Mouse (Mus musculus): ENCODE measurements around the gene Gm36028.

Gm36028 gene

GRCm38 (mm10) chr16:37857495-37857894 is 3.5 kb downstream of the Gm36028 start:
- peak; percentile 94 for DNase-seq

- DNase-seq, result peak; percentile 83
Measured at GRCm38 (mm10) chr16:37856327-37856726, 4.6 kb downstream of the Gm36028 start.

- DNase-seq, result no peak
Measured at GRCm38 (mm10) chr16:37855583-37855982, 5.4 kb downstream of the Gm36028 start.

- DNase-seq, result peak; percentile 21
Measured at GRCm38 (mm10) chr16:37854593-37854992, 6.4 kb downstream of the Gm36028 start.

GRCm38 (mm10) chr16:37854054-37854453 is 6.9 kb downstream of the Gm36028 start:
- no peak for DNase-seq

GRCm38 (mm10) chr16:37853279-37853678 is 7.7 kb downstream of the Gm36028 start:
- DNase-seq, result peak; percentile 46

GRCm38 (mm10) chr16:37851366-37851765 is 9.6 kb downstream of the Gm36028 start:
- peak; percentile 70 for DNase-seq

GRCm38 (mm10) chr16:37847081-37847480 is 13.9 kb downstream of the Gm36028 start:
- DNase-seq, result peak; percentile 32

GRCm38 (mm10) chr16:37845202-37845925 is 15.6 kb downstream of the Gm36028 start:
- peak; percentile 38 for DNase-seq

- no peak for DNase-seq
Measured at GRCm38 (mm10) chr16:37843740-37844139, 17.2 kb downstream of the Gm36028 start.

GRCm38 (mm10) chr16:37842439-37842838 is 18.5 kb downstream of the Gm36028 start:
- DNase-seq, result no peak

- no peak for DNase-seq
Measured at GRCm38 (mm10) chr16:37837571-37837970, 23.4 kb downstream of the Gm36028 start.

- peak; percentile 17 for DNase-seq
Measured at GRCm38 (mm10) chr16:37831041-37831440, 29.9 kb downstream of the Gm36028 start.

GRCm38 (mm10) chr16:37826286-37826685 is 34.7 kb downstream of the Gm36028 start:
- DNase-seq, result no peak

- DNase-seq, result no peak
Measured at GRCm38 (mm10) chr16:37824778-37825505, 36.0 kb downstream of the Gm36028 start.

- peak; percentile 55 for DNase-seq
Measured at GRCm38 (mm10) chr16:37823949-37824348, 37.0 kb downstream of the Gm36028 start.

GRCm38 (mm10) chr16:37817986-37818385 is 43.0 kb downstream of the Gm36028 start:
- DNase-seq, result no peak

GRCm38 (mm10) chr16:37814383-37814971 is 46.5 kb downstream of the Gm36028 start:
- peak; percentile 93 for DNase-seq

GRCm38 (mm10) chr16:37813691-37814382 is 47.1 kb downstream of the Gm36028 start:
- no peak for DNase-seq

- peak; percentile 73 for DNase-seq
Measured at GRCm38 (mm10) chr16:37812474-37812886, 48.5 kb downstream of the Gm36028 start.

GRCm38 (mm10) chr16:37811874-37812273 is 49.1 kb downstream of the Gm36028 start:
- DNase-seq, result no peak

GRCm38 (mm10) chr16:37809623-37809992 is 51.3 kb downstream of the Gm36028 start:
- no peak for DNase-seq
